Mouse (Mus musculus): ENCODE measurements around the gene Commd7. TPM values are rescaled to one million over a fixed set of nuclear protein-coding genes. Genes with fewer than 3 reads are reported as not detected.

The Commd7 gene
- polyA plus RNA-seq, 1 experiment, result 0.38 TPM

DNA sequence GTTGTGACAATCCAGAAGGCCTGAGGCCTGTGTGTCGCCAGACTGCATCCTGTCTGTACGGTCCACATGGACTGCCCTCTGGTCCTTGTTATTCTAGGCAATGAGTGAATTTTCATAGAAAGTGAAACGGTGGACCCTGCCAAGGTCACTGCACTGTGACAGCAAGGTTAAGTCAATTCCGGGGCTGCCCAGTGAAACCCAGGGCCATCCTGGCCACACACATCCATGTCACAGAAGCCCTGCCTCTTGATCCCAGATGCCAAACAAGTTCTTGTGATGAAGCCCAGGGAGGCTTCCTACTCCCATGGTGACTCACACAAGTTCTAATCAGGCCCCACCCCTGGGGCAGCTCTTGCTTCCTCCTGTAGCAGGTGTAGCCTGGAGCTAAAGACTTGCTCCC, 35.0 kb downstream of the Commd7 start:
- H3K4me1 ChIP-seq (ENCODE audit: control insufficient read depth), result peaks cover 22% of the 10 kb centered on the region
- H3K4me3 ChIP-seq (replicated peaks), result no peak overlapping the region
- no peaks in the 10 kb centered on the region for H3K27me3 ChIP-seq (ENCODE audit: control insufficient read depth)
- no peak for TF ChIP-seq GATA1 (IDR thresholded peaks at IDR 0.05; ENCODE audit: low read length)
- TF ChIP-seq TAL1 (IDR thresholded peaks at IDR 0.05; ENCODE audit: low read length), result no peak
- H3K9me3 ChIP-seq (ENCODE audit: control insufficient read depth, low read length), result no peaks in the 10 kb centered on the region
- no peaks in the 10 kb centered on the region for H3K36me3 ChIP-seq (ENCODE audit: control insufficient read depth)

- Histone ChIP-seq H3K36me3 (ENCODE audit: control insufficient read depth) (no peaks in the 10 kb centered on the region), H3K4me1 (ENCODE audit: control insufficient read depth) (peaks cover 22% of the 10 kb centered on the region), H3K9me3 (ENCODE audit: control insufficient read depth, low read length) (no peaks in the 10 kb centered on the region), H3K4me3 (replicated peaks) (no peak overlapping the region), H3K27me3 (ENCODE audit: control insufficient read depth) (no peaks in the 10 kb centered on the region)
- TF ChIP-seq GATA1 (IDR thresholded peaks at IDR 0.05; ENCODE audit: low read length) (no peak), TAL1 (IDR thresholded peaks at IDR 0.05; ENCODE audit: low read length) (no peak)
Measured at GRCm38 (mm10) chr2:153597014-153597413, 35.6 kb downstream of the Commd7 start.

- H3K4me3 ChIP-seq (replicated peaks), result no peak overlapping the region
- H3K36me3 ChIP-seq (ENCODE audit: control insufficient read depth), result no peaks in the 10 kb centered on the region
- no peaks in the 10 kb centered on the region for H3K27me3 ChIP-seq (ENCODE audit: control insufficient read depth)
- H3K4me1 ChIP-seq (ENCODE audit: control insufficient read depth), result peaks cover 6% of the 10 kb centered on the region
- TF ChIP-seq GATA1 (IDR thresholded peaks at IDR 0.05; ENCODE audit: low read length), result no peak
- no peak for TF ChIP-seq TAL1 (IDR thresholded peaks at IDR 0.05; ENCODE audit: low read length)
- H3K9me3 ChIP-seq (ENCODE audit: control insufficient read depth, low read length), result no peaks in the 10 kb centered on the region
Measured at GRCm38 (mm10) chr2:153594998-153595397, 37.6 kb downstream of the Commd7 start.

- TF ChIP-seq GATA1 (IDR thresholded peaks at IDR 0.05; ENCODE audit: low read length) (no peak), TAL1 (IDR thresholded peaks at IDR 0.05; ENCODE audit: low read length) (no peak)
- no peaks in the 10 kb centered on the region for H3K36me3 ChIP-seq (ENCODE audit: control insufficient read depth)
Measured at GRCm38 (mm10) chr2:153593186-153593585, 39.4 kb downstream of the Commd7 start.

GRCm38 (mm10) chr2:153592056-153593014, 40.2 kb downstream of the Commd7 start:
- Histone ChIP-seq H3K27me3 (ENCODE audit: control insufficient read depth) (no peaks in the 10 kb centered on the region), H3K4me3 (replicated peaks) (no peak overlapping the region), H3K36me3 (ENCODE audit: control insufficient read depth) (no peaks in the 10 kb centered on the region), H3K9me3 (ENCODE audit: control insufficient read depth, low read length) (no peaks in the 10 kb centered on the region), H3K4me1 (ENCODE audit: control insufficient read depth) (peaks cover 3% of the 10 kb centered on the region; the same call in 1 of the 2 replicates)
- TF ChIP-seq TAL1 (IDR thresholded peaks at IDR 0.05; ENCODE audit: low read length) (no peak), GATA1 (IDR thresholded peaks at IDR 0.05; ENCODE audit: low read length) (no peak)

More at GRCm38 (mm10) chr2:153593186-153593585, 39.4 kb downstream of the Commd7 start:
- H3K27me3 ChIP-seq (ENCODE audit: control insufficient read depth), result no peaks in the 10 kb centered on the region
- no peak overlapping the region for H3K4me3 ChIP-seq (replicated peaks)
- H3K4me1 ChIP-seq (ENCODE audit: control insufficient read depth), result peaks cover 6% of the 10 kb centered on the region
- no peaks in the 10 kb centered on the region for H3K9me3 ChIP-seq (ENCODE audit: control insufficient read depth, low read length)

- no peaks in the 10 kb centered on the region for H3K9me3 ChIP-seq (ENCODE audit: control insufficient read depth, low read length)
- H3K4me1 ChIP-seq (ENCODE audit: control insufficient read depth), result peaks cover 49% of the 10 kb centered on the region
- peak overlapping the region; percentile 52 for H3K4me3 ChIP-seq (replicated peaks)
- TF ChIP-seq GATA1 (IDR thresholded peaks at IDR 0.05; ENCODE audit: low read length) (no peak), TAL1 (IDR thresholded peaks at IDR 0.05; ENCODE audit: low read length) (no peak)
- H3K36me3 ChIP-seq (ENCODE audit: control insufficient read depth), result no peaks in the 10 kb centered on the region; the same call in 1 of the 2 replicates
- H3K27me3 ChIP-seq (ENCODE audit: control insufficient read depth), result no peaks in the 10 kb centered on the region
Measured at GRCm38 (mm10) chr2:153586515-153587174, 45.9 kb downstream of the Commd7 start.

- H3K36me3 ChIP-seq (ENCODE audit: control insufficient read depth), result no peaks in the 10 kb centered on the region; the same call in 1 of the 2 replicates
- H3K9me3 ChIP-seq (ENCODE audit: control insufficient read depth, low read length), result no peaks in the 10 kb centered on the region
- H3K27me3 ChIP-seq (ENCODE audit: control insufficient read depth), result no peaks in the 10 kb centered on the region
- H3K4me3 ChIP-seq (replicated peaks), result peak overlapping the region; percentile 52
- peaks cover 55% of the 10 kb centered on the region for H3K4me1 ChIP-seq (ENCODE audit: control insufficient read depth)
- TF ChIP-seq GATA1 (IDR thresholded peaks at IDR 0.05; ENCODE audit: low read length) (no peak), TAL1 (IDR thresholded peaks at IDR 0.05; ENCODE audit: low read length) (no peak)
Measured at GRCm38 (mm10) chr2:153585981-153586380, 46.6 kb downstream of the Commd7 start.

DNA sequence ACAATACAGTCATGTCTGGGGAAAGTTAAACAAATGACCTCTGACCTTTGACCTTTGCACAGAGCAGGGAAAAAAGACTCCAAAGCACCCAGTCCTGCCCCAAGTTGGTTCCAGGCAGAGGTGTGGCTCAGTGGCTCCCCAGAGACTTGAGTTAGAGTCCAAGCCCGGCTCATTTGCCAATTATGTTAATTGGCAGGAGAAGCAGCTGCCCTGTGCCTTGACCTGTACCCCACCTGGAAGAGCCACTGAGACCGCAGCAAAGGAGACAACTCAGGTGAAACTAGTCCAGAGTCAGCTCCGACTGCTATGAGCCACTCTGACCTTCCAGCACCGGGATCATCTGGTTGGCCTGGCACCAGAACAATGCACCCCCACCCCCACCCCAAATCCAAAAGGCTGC, 48.2 kb downstream of the Commd7 start:
- Histone ChIP-seq H3K9me3 (ENCODE audit: control insufficient read depth, low read length) (no peaks in the 10 kb centered on the region), H3K4me3 (replicated peaks) (no peak overlapping the region), H3K27me3 (ENCODE audit: control insufficient read depth) (no peaks in the 10 kb centered on the region), H3K4me1 (ENCODE audit: control insufficient read depth) (peaks cover 66% of the 10 kb centered on the region), H3K36me3 (ENCODE audit: control insufficient read depth) (no peaks in the 10 kb centered on the region; the same call in 1 of the 2 replicates)
- no peak for TF ChIP-seq GATA1 (IDR thresholded peaks at IDR 0.05; ENCODE audit: low read length)
- TF ChIP-seq TAL1 (IDR thresholded peaks at IDR 0.05; ENCODE audit: low read length), result no peak

GRCm38 (mm10) chr2:153583641-153584049, 48.9 kb downstream of the Commd7 start:
- H3K4me3 ChIP-seq (replicated peaks), result peak overlapping the region; percentile 61
- no peaks in the 10 kb centered on the region; the same call in 1 of the 2 replicates for H3K36me3 ChIP-seq (ENCODE audit: control insufficient read depth)
- H3K27me3 ChIP-seq (ENCODE audit: control insufficient read depth), result no peaks in the 10 kb centered on the region
- H3K4me1 ChIP-seq (ENCODE audit: control insufficient read depth), result peaks cover 73% of the 10 kb centered on the region
- TF ChIP-seq TAL1 (IDR thresholded peaks at IDR 0.05; ENCODE audit: low read length), result no peak
- TF ChIP-seq GATA1 (IDR thresholded peaks at IDR 0.05; ENCODE audit: low read length), result no peak
- no peaks in the 10 kb centered on the region for H3K9me3 ChIP-seq (ENCODE audit: control insufficient read depth, low read length)
